Mouse (Mus musculus): ENCODE results near the gene Rfc1.
A peak's percentile ranks its signal among the peaks of the same experiment; 100 is the strongest.
"Not testable (repeated sequence)": the region's sequence is repeated elsewhere in the genome, so short reads cannot be mapped to it uniquely, and the experiment has no call there.

Rfc1 gene

GRCm38 (mm10) chr5:65298167-65298950 is 37.1 kb downstream of the Rfc1 start:
- DNase-seq, result no peak

- DNase-seq, result no peak
These were observed 41.2 kb downstream of the Rfc1 start for GRCm38 (mm10) chr5:65294270-65294669.

- DNase-seq, result no peak
These were observed 41.8 kb downstream of the Rfc1 start for GRCm38 (mm10) chr5:65293627-65294026.

DNA sequence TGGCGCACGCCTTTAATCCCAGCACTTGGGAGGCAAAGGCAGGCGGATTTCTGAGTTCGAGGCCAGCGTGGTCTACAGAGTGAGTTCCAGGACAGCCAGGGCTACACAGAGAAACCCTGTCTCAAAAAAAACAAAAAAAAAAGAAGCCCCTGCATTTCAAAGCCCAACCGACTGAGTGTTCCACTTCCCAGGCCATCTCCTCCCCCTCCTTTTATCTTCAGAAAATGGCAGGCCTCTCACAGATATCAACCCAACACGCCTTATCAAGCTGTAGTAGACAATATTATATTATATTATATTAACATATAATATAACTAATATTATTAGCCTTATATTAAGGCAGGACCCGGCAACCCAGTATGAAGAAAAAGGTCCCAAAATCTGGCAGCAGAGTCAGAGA is 46.5 kb downstream of the Rfc1 start:
- DNase-seq, result not testable (repeated sequence)

DNA sequence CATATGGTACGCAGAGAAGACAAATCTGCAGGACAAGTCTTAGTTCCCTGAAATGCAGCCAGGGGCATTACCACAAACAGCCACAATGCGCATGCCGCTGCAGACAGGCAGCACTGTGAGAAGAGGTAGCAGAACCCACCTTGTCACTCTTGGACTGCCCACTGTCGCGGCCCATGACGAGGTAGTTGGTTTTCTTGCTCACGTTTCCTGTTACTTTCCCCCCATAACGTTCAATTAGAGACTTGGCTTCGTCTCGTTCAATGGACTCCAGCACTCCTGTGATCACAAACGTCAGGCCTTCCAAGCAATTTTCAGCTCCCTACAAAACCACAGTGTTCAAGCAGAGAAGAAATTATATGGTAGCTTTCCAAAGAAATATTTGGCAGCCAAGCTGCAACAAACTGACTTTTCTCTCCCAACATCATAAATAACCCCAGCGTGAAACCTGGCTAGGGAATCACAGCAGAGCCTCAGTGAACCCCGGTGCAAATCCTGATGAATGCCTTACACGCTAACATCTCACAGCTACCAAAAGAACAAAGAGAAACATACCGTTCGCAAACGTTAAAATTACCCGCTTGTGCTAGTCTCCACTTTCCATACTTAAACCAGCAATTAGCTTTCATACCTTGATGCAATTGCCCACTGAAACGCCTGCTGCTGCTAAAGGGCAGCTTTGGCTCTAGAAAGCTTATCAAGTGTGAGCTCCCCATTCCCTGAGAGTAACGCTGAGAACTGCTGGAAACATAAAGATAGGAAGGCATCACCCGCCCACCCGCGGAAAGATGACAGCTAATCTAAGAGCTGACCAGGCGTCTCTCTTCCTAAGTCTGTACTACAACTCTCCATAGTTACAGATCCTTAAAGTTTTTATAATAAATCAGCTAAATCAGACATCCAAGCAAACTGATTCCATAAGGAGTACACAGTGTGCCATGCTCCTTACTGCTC is 47.4 kb downstream of the Rfc1 start:
- no peak for DNase-seq

DNA sequence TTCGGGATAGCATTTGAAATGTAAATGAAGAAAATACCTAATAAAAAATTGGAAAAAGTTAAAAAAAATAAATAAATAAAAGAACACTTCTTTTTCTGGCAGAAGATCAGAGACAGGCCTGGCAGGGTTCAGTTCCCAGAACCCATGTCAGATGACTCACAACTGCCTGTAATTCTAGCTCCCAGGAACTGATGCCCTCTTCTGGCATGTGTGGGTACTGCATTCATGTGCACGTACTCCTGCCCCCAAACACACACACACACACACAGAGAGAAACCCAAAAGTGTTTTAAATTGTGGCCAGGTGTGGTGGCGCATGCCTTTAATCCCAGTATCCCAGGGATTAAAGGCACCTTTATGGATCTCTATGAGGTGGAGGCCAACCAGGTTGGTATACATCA is 51.3 kb downstream of the Rfc1 start:
- peak; percentile 77 for DNase-seq

- DNase-seq, result no peak
These were observed 54.3 kb downstream of the Rfc1 start for GRCm38 (mm10) chr5:65281216-65281615.

DNA sequence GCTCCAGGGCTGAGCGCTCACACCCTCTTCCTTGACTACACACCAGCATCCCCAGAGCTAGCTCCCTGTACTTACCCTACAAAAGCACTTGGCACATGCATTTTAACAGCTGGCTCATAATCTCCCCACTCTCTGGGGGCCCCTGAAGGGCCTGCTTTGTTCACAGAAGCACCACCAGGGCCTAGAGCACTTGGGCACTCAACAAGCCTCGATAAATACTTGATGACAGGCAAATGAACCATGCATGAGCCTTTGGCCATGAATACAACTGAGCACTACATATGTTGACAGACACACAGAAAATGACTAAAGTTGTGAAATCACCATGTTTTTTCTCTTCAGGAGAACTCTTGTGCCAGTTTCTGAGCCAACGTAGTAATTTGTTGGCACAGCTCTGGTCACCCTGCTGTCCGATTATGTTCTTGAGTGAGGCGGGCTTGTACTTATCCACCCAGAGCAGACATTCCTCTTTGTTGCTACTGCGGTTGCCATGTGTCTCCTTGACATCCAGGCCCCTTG is 56.3 kb downstream of the Rfc1 start:
- no peak for DNase-seq

DNA sequence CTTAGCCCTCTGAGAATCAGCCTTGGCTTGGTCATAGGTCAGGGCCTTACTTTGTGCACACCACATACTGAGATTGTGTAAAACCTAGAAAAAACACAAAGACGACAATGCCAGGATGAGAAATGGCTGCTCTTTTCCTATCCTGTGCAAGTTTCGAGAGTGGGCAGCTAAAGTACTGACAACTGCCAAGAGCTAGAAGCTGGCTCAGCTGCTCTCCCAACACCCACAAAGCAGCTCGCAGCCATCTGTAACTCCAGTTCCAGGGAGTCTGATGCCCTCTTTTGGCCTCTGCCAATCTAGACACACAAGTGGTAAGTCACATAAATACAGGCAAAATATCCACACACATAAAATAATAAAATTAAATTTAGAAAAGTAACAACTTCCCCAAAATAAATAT is 61.5 kb downstream of the Rfc1 start:
- DNase-seq, result no peak

DNA sequence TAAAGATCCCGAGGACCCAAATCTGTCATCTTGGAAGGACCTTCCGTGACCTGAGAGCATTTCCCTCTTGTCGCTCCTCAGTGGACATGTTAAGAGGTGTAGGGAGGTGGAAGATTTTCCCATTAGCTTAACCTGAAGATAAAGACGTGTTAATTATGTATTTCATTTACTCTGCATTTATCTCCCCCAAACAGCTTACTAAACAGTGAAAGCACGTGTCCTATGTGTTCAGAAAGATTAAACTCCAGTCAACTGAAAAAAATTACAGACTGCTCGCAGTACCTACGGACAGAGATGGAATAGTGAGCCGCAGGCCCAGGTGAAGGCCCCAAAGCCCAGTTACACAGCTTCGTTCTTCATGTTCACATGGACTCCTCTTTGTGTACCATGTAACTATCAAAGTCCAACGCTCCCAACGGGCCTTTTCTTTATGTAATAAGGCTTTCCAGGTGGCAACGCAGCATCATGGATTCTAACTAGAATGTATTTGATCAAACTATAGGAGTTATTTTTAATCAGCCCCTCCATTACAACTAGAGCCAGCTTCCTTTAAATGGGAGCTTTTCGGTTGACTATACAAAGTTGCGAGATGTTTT is 77.5 kb downstream of the Rfc1 start:
- no peak for DNase-seq

GRCm38 (mm10) chr5:65250185-65250855 is 85.2 kb downstream of the Rfc1 start:
- no peak for DNase-seq

DNA sequence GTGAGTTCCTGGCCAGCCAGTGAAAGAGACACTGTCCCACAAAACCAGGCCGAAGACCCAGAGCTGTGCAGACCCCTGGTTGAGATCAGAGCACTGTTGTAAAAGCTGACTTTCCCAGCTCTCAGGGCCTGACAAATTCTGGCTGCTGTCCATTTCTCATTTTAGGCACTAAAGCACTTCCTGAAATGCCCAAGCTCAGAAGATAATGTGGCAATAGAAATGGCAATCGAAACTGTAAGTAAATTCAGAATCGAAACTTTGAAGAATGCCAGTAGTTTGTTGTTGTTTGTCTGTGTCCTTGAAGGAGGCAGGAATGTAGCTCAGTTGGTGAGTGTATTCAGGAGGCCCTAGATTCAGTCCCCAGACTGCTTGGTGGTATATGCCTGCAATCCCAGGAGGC is 88.2 kb downstream of the Rfc1 start:
- no peak for DNase-seq

GRCm38 (mm10) chr5:65242740-65243139 is 92.7 kb downstream of the Rfc1 start:
- peak; percentile 63 for DNase-seq

DNA sequence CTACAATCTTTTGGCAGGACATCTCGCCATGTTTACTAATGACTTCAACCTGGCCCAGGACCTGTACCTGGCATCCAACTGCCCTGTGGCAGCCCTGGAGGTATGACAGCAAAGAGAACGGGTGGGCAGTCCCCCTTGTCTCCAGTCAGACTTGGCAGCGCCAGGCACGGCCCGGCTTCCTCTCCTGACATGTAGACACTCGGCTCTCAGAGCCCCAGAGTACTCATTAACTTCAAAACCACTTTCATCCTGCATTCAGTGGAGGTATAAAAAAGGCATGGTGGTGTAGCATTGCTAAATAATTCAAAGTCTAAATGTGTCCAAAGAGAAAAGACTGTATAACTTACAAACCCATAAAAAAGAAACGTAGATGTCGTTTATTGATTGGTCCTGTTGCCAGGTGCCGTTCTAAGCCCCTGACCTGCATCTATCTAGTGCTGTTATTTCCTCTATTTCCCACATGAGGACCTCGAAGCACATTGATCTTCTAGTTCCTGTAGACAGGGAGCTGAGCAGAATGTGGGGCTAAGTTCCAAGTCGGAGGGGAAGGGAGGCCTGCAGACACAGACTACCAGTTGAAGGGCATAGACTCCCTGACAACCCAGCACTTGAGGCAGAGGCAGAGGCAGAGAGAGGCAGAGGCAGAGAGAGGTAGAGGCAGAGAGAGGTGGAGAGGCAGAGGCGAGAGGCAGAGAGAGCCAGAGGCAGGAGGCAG is 104.0 kb downstream of the Rfc1 start:
- no peak for DNase-seq

GRCm38 (mm10) chr5:65224056-65224455 is 111.4 kb downstream of the Rfc1 start:
- DNase-seq, result no peak

DNA sequence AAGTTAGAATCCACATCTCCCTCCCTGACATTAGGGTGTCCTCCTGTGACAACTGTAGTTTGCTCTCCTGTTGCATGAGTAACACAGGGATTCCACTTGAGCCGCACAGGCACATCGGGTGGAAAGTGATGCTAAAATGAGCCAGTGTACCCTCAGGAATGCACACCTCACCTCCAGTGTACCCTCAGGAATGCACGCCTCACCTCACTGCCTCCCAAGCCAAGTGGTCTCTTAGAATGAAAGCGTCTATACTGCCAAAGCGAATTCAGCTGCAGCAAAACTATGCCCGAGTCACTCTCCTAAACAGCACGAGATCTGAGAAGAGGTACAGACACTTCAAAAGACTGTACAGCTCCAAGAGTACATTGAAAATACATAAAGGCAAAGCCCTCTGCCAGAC is 114.4 kb downstream of the Rfc1 start:
- no peak for DNase-seq

DNA sequence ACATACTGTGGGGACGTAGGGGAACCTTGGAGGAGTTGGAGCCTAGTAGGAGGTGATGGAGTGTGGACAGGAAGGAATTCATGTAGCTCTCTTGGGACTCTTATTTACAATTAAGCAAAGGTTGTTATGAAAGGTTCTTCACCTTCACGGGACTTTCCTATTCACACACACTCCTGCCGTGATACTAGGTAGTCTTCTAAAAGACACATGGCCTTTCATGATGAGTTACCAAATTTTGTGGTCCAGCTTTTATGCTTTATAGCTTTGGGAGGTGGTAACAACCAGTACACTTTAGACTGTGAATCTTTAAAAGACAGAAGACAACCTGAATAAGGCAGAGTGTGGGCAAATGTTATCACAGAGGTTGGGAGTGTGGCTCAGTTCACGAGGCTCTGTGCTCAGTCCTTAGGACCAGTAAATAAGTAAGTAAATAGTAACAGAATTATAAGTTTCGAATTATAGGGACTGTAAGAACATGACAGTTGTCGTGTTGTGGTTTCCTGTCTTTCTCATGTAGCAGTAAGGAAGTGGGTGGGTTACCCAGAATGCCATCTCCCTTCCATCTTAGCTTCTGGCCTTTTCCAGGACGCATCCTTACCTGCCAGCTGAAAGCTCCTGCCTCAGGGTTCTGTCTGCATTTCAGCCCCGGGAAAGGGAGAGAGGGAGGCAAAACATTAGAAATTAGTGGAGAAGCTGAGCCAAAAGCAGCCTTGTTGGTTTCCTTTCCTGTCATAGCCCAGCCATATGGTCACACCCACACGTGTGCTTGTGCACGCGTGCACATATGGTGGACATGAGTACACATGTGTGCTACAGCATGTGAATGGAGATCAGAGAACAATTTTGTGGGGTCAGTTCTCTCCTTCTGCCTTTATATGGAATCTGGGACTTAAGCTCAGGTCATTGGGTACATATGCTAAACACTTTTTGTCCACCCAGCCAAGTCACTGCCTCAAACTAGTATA is 117.9 kb downstream of the Rfc1 start:
- no peak for DNase-seq

DNA sequence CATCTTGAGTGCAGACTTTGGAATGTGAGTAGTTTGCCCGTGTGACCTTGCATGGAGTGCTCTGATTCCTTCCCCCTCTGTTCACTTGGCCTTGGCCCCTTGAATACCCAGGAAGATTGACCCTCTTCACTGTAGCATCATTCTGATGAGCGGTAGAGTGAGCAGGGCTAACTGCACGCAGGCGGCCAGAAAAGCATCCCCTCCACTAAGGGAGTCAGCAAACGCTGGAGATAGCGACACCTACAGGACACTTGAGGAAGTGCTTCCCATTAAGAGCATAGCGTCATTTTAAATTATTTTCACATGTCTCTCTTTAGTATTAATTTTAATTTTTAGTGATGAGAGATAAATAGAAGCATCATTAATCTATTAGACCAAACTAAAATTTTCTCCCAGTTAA is 122.1 kb downstream of the Rfc1 start:
- peak; percentile 64 for DNase-seq
